Mouse (Mus musculus): ENCODE data around the gene Scd2.

GRCm38 (mm10) chr19:44297862-44298261, 4.4 kb downstream of the Scd2 start:
- TF ChIP-seq CTCF (IDR thresholded peaks at IDR 0.05 in 2 of 3, conservative IDR thresholded peaks at IDR 0.05 in 1 of 3; ENCODE audit: control insufficient read depth in 1 of 3, insufficient read depth in 1 of 3, low read depth in 2 of 3, low read length in 3 of 3, poor library complexity in 1 of 3, severe bottlenecking in 1 of 3) (no peak), CHD2 (IDR thresholded peaks at IDR 0.05; ENCODE audit: low read length) (no peak), POLR2A (IDR thresholded peaks at IDR 0.05; ENCODE audit: control insufficient read depth in 1 of 2, insufficient read depth in 1 of 2, low read depth in 1 of 2, low read length in 2 of 2, poor library complexity in 1 of 2) (no peak; a peak in 2 of 4 replicates)

All from MEL (cell line).